Mouse (Mus musculus) lung, postnatal 0 days (tissue): ENCODE measurements around the gene Grk3.
A peak's percentile ranks its signal among the peaks of the same experiment; 100 is the strongest.

Experiments used
- CTCF ChIP-seq: IDR thresholded peaks from 2 replicates; pipeline ENCODE4 v1.5.1; 2016; ENCODE audit warnings: antibody characterized with exemption, mild to moderate bottlenecking
- EP300 ChIP-seq: IDR thresholded peaks from 2 replicates; pipeline ENCODE4 v1.6.1; 2016; ENCODE audit warnings: antibody characterized with exemption, mild to moderate bottlenecking, control low read depth

DNA sequence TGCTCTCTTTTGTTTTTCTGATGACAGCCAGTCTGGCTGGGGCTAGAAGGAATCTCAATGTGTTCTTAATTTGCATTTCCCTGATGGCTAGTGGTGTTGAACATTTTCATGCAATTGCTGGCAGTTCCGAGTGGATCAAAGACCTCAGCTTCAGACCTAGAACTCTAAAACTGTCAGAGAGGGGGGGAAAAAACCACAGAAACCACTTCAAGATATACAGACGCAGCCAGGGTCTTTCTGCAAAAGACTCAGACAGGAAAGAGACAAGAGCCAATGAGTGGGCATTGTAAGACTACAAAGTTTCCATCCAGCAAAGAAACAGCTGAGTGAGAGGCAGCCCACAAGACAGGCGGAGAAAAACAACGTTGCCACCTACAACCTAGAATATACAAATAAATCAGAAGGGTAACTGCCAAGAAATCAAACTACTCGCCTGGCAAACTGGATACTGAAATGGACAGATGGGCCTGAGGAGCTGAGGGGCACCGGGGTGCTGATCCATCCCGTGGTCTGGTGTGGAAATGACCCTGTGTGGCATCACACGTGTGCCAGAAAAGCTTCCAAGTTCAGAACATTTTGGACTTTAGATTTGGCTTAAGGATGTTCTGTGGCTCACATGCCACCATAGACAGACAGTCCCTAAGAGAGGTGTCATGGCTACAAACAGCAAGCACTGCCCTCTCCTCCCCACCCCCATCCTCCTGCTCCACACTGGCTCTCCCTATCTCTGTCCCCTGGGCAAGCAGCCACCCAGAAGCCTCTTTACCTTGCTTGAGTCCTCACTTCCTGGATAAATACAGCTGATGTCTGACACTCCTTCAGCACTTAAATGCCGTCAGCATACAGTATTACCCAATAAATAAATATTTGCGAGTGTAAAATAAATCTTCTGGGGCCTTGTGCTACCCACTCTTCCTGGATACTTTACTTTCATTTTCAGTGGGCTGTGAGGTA lies 19.8 kb upstream of the Grk3 start:
- no peak for TF ChIP-seq CTCF
- TF ChIP-seq EP300, result peak; percentile 91
